Mouse (Mus musculus) bone marrow macrophage, adult 2 months (primary cell): ENCODE data around the gene Plbd1.

Source experiments
- CTCF ChIP-seq: IDR thresholded peaks from 2 replicates; pipeline ENCODE4 v1.5.1; 2012; ENCODE audit warnings: low read depth, mild to moderate bottlenecking, low read length, moderate library complexity
- POLR2A ChIP-seq: IDR thresholded peaks from 2 replicates; pipeline ENCODE4 v1.6.1; 2012; ENCODE audit warnings: mild to moderate bottlenecking, low read depth, low read length, borderline replicate concordance

GRCm38 (mm10) chr6:136690527-136690926 lies 28.8 kb upstream of the Plbd1 start:
- no peak for TF ChIP-seq CTCF
- TF ChIP-seq POLR2A: no peak
